Mouse (Mus musculus) left cerebral cortex, adult 9 months (tissue): Measurements from ENCODE around the gene Nrbp1.

Source experiments
- DNase-seq, 2 experiments: peaks; one replicate each; pipeline ENCODE4 v3.0.0; 2022; ENCODE audit warnings: low spot score in 2 of 2

Gene Nrbp1

GRCm38 (mm10) chr5:31266101-31266500, 25.4 kb downstream of the Nrbp1 start:
- DNase-seq: no peak

DNA sequence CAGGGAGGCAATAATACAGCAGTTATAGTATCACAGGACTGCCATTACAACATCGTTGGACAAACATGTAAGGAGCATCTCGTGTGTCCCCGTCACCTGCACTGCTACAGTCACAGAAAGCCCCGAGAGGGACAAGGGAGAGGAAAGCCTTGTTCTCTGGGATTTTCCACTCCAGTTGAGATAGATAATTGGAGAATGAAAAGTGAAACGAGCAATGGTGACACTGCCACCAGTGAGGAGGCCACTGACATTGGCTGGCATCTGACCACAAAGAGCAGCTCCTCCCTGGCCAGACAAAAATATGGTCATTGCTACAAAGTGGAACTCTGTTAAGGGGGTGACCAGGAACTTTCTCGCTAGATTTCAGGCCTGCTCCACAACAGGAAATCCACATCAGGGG, 27.0 kb downstream of the Nrbp1 start:
- no peak for DNase-seq

DNA sequence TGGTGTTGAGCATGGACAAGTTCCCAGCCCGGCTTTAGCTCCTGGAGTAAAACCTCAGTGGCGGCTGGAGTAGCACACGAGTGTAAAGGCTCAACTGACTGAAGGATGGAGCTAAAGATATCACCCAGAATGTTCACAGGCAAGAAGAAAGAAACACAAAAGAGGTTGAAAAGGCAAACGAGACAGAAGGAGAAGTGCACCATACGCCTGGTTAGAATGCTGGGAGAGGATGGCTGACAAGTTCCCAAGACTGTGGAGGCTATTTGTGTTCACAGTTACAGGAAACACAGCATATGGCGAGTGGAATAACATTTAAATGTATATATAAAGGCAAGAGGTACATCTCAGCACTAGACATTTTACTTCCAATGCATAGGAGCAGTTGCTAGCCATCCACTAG, 32.4 kb downstream of the Nrbp1 start:
- peak in 1 of 2 experiments; percentile 41 for DNase-seq

DNA sequence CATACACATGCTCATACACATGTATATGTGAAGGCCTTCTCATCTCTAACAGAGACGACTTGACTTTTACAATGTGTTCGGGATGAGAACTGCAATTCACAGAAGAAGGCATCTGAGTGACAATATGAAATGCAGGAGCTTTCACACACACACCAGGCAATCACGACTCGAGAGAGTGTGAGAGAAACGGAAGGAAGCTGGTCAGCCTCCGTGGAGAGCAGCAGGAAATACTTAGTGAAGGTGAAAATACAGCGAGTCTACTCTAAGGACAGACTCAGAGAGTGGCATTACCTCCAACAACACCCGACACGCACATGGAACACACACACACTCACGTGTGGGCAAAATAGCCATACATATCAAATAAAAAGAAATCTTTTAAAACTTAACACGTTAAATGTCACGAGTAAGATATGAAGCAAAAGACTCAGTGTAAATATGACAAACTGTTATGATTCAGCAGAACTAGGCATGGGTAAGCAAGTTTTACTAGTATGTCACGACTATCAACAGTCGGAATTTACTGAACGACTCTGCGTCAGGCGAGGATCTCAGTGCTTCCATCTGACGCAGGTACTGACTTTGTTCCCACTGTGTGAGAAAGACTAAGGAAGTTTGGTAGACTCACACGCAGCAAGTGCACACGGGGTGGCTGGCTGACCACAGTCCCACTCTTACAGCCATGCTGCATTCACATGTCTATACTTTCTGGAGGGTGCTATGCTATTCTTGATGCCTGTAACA, 38.8 kb downstream of the Nrbp1 start:
- no peak for DNase-seq

DNA sequence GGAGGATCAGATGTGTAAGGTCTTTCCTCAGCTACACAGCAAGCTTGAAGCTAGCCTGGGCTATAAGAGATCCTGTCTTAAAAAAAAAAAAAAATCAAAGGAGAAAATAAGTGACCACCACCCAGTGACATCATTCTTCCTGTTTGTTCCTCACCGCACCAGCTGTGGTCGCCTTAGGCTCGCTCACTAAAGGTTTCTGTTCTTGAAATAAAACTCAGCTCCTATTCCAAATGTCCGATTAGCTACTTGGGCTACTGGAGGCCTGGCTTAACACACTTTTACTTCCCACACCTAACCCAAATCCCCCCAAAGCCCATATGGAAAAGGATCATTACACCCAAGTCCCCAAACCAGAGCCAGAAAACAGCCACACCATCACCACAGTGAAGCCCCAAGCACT, 47.6 kb downstream of the Nrbp1 start:
- DNase-seq: no peak

GRCm38 (mm10) chr5:31288655-31289054, 48.0 kb downstream of the Nrbp1 start:
- DNase-seq: no peak

DNA sequence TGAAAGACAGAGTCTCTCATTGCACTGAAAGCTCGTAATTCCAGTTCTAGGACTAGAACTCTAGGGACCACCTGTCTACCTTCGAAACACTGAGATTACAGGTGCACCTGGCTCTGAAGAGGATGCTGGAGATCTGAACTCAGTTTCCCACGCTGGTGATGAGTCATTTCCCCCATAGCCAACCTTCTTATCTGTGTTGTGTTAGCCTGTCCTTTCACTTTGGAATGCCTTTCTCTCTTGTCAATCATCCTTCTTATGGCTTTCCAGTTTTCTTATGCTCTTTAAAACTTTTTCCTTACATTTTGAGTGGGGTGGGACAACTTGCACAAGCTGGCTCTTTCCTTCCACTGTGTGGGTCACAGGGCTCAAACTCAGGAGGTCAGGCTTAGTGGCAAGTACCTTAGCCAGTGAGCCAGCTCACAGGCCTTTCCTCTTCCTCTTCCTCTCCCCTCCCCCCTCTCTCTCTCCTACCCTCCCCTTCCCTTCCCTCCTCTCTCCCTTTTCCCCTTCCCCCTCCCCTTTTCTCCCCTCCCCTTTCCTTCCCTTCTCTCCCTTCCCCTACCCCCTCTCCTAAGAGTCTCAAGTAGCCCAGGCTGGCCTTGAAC, 49.1 kb downstream of the Nrbp1 start:
- DNase-seq: no peak

DNA sequence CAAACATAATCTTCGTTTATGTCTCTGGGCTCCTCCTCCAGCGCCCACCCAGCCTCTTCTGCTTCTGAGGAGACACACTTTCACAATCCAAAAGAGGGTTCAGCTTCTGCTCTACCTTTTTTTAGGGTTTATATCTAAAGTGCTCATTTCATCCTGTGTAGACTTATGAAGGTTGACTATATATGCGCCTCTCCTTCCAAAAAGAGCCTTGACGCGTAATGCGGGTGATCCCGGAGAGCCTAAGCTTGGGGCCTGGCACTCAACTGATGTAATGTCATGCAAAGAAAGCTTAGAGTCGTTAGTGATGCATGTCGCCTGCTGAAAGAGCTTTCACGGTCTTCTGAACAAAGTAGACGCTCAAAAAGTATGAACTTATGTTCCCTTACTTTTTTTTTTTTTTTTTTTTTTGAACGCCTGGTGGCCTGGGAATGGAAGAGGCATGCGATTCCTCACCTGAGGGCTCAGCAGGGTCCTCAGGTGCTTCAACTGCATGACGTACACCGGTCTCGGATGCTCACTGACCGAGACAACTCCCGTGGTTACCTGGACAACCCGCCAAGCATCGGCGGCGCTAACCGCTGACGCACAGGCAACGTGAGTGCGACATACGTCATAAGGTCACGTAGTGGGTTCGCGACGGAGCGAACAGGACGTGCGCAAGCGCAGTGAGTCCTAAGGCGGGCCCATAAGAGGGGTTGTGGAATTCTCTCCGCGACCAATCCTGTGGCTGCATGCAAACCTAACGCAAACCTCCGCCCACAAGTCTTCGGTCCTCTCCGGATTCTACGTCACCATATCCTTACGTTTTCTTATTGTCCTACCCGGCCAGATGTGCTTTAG, 50.1 kb downstream of the Nrbp1 start, which contains the start of gene Ift172:
Gene Ift172, minus strand, starts transcription at position 596 of the 840 bp plus-strand sequence.
- DNase-seq: peak; percentile 95 to 96

DNA sequence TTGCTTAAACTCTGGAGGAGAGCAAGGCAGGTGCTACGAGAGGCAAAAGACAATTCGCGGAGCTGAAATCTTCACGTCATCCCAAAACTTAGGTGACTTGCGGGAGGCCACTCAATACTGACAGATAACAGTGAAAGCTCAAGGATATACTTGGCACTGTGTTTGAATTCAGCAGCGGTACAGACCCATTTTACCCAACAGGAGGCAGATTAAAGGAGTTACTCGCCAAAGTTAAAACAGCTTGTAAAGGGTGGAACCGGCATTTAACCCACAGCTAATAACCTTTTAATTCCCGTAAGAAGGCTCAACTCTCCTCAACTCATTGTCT, 50.7 kb downstream of the Nrbp1 start:
- DNase-seq: no peak

GRCm38 (mm10) chr5:31294964-31295605, 54.4 kb downstream of the Nrbp1 start:
- no peak for DNase-seq

GRCm38 (mm10) chr5:31295606-31296141, 55.0 kb downstream of the Nrbp1 start, which contains the start of gene Fndc4:
Fndc4 (minus strand) TSS chr5:31296080.
- peak in 1 of 2 experiments; percentile 44 for DNase-seq

DNA sequence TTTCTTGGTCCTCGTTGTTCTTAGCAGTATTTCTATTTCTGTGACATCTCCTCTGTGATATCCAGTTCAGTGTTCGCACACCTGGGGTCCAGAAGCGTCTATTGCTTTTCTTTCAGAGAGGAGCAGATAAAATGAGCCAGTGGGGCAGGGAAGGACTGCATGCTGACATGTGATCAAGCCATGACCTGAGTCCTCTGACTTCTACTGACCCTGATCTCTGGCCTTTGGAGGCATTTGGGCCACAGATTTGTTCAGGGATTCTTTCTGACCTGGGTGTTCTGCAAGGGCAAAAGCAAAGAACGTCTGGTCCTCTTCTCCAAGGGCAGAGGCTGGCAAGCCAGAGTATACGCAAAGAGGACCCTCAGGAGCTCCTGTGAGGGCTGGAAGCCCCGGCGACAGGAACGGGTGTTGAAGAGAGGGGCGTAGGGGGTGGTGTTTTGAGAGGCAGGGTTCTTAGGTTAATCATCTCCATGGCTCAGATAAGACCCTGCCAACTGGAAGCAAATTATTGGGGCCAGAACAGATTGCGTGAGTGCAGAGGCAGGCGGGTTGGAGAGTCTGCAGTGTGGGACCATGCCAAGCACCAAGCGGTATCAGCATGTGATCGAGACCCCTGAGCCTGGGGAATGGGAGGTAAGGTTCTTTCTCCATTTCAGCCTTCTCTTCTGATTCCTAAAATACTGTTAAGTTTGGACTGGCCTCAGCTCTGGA, 56.5 kb downstream of the Nrbp1 start, which contains the start of gene Gckr:
Gene Gckr, plus strand, starts transcription at position 397 of the 711 bp plus-strand sequence.
- no peak for DNase-seq

GRCm38 (mm10) chr5:31297981-31298380, 57.3 kb downstream of the Nrbp1 start:
- DNase-seq: no peak

- DNase-seq: no peak
Observed at GRCm38 (mm10) chr5:31298486-31298885, 57.8 kb downstream of the Nrbp1 start.
